Mouse (Mus musculus): Measurements from ENCODE around the gene Plek2.

GRCm38 (mm10) chr12:78897861-78898260 is 8.9 kb downstream of the Plek2 start:
- TF ChIP-seq EP300 (optimal IDR thresholded peaks at IDR 0.05), result no peak
- TF ChIP-seq CTCF (IDR thresholded peaks at IDR 0.05; ENCODE audit: low read depth), result no peak
